Mouse (Mus musculus) ovary, postnatal 10 days (tissue): ENCODE measurements around the gene Gm9918.

Source experiments
- DNase-seq: peaks from one replicate; pipeline ENCODE4 v3.0.0; 2022; ENCODE audit warnings: low spot score

Gene Gm9918

GRCm38 (mm10) chr15:102278726-102279091, 8.3 kb downstream of the Gm9918 start:
- DNase-seq: no peak

GRCm38 (mm10) chr15:102279092-102279782, 8.9 kb downstream of the Gm9918 start, which contains the start of gene Mfsd5:
Gene Mfsd5, plus strand, starts transcription at chr15:102279454.
- peak; percentile 64 for DNase-seq

DNA sequence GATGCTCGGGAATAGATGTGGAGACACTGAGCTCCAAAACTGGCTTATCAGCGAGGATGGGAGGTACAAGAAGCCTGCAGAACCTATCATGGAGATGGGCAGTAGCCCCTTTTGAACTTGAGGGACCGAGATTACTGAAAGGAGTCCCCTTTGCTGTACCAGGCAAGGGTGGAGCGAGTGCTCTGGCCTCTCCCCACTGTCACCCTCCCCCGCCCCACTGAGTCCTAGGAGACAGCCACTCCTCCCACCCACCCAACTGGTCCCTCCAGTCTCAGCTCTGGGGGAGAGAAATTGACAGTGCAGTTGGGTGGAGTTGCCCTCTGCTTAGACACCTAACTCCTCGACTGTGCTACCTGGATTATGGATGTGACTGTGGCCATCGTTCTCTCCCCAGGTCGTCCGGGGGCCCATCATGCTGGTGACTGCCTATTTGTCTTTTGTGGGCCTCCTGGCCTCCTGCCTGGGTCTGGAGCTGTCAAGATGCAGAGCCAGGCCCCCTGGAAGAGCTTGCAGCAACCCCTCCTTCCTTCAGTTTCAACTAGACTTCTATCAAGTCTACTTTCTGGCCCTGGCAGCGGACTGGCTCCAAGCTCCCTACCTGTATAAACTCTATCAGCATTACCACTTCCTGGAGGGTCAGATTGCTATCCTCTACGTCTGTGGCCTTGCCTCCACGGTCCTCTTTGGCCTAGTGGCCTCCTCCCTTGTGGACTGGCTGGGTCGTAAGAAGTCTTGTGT, 9.6 kb downstream of the Gm9918 start:
- no peak for DNase-seq

GRCm38 (mm10) chr15:102280623-102281022, 10.3 kb downstream of the Gm9918 start:
- DNase-seq: no peak

GRCm38 (mm10) chr15:102282463-102283292, 12.3 kb downstream of the Gm9918 start:
- no peak for DNase-seq

- no peak for DNase-seq
Observed at GRCm38 (mm10) chr15:102283648-102284047, 13.3 kb downstream of the Gm9918 start.

DNA sequence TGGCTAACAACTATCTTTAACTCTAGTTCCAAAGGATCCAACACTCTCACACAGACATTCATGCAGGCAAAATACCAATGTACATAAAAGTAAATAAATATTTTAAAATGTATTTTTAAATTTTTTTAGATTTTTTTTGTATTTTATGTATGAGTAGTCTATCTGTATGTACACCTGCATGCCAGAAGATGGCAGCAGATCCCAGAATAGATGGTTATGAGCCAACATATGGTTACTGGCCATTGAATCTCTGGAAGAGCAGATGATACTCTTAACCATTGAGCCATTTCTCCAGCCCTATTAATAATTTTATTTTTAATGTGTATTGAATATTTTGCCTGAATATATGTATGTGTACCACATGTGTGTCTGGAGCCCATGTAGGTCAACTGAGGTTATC, 17.0 kb downstream of the Gm9918 start:
- no peak for DNase-seq

- peak; percentile 73 for DNase-seq
Observed at GRCm38 (mm10) chr15:102295633-102296367, 25.4 kb downstream of the Gm9918 start, which contains the start of gene Espl1. Gene Espl1, plus strand, starts transcription at chr15:102296266.

DNA sequence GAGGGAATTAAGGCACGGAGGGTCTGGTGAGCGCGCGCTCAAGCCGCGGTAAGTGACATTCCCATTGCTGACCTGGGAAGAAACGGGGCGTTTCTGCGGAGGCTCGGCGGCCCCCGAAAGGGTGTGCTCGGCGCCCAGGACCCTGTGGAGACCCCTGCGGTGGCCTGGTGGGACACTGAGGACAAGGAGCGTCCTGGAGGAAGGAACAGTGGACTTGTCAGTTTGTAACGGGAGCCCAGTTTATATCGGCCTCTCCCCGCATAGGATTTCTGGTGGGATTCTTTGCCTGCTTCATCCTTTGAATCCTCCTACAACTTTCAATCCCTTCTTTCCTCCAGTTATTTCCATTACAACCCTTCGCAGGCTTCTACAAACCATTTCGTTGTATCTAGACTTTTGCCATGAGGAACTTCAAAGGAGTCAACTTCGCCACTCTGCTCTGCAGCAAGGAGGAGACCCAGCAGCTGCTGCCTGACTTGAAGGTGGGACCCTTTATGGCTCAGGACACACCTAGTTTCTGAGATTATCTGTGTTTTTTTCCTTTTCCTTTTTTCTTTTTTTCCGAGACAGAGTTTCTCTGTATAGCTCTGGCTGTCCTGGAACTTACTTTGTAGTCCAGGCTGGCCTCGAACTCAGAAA, 26.1 kb downstream of the Gm9918 start:
- no peak for DNase-seq

DNA sequence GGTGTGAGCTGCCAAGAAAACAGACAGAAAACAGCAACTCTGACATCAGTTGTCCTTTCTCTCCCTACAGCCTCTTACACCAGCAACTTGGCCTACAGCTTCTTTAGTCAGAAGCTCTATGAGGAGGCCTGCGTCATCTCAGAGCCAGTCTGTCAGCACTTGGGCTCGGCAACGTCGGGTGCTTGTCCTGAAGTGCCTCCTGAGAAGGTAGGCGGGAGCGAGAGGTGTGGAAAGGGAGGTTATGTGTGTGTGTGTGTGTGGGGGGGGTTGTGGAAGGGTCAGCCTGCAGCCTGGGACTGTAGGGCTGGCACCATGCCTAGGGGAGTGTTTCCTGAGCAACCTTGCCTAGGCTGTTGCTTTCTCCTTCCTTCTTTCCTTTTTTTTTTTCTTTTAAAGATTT, 32.2 kb downstream of the Gm9918 start:
- DNase-seq: no peak

DNA sequence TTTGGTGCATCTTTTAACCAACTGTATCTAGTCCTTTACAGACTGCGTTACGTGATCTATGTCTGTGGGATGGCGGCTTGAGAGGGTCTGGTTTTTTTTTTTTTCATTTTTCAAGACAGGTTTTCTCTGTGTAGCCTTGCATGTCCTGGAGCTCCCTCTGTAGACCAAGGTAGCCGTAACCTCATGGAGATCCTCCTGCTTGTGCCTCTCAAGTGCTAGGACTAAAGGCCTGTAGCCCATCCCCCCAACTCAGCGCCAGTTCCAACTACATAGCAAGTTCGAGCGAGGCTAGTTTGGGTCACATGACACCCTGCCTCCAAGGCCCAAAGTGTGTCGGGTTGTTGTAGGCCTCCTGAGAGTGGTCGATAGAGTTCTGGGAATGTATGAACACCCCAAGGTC, 38.4 kb downstream of the Gm9918 start:
- no peak for DNase-seq

GRCm38 (mm10) chr15:102310074-102310845, 39.9 kb downstream of the Gm9918 start:
- DNase-seq: no peak

DNA sequence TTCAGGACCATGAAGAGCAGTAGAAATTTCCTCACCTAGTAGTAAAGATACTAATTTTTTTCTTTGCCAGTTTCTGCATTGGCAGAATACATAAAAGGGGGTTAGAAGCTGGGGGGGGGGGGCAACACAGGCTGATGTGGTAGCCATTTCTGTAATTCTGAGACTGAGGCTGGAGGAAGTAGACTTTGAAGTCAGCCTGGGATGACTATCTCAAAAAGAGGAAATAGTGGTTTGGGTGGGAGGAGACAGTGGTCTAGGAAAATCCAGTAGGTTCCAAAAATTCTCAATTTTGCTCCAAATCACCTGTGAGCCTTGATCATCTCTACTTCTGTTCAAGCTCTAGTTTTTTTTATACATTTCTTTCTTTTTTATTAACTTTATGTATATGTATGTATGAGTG, 41.1 kb downstream of the Gm9918 start:
- DNase-seq: no peak

DNA sequence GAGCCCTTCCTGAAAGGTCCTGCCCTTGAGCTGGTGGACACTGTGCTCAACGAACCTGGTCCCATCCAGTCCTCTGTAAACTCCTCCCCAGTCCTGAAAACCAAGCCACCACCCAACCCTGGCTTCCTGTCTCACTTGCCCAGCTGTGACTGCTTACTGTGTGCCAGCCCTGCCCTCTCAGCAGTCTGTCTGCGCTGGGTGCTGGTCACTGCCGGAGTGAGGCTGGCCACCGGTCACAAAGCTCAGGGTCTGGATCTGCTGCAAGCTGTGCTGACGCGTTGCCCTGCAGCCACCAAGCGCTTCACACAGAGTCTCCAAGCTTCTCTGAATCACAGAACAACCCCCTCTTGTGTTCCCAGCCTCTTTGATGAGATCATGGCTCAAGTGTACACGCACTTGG, 44.9 kb downstream of the Gm9918 start:
- DNase-seq: no peak

- DNase-seq: no peak
Observed at GRCm38 (mm10) chr15:102316263-102316662, 45.9 kb downstream of the Gm9918 start.
